Mouse (Mus musculus) heart, embryonic 16.5 days (tissue): ENCODE data around the gene Cobl. TPM values are rescaled to one million over a fixed set of nuclear protein-coding genes. Genes with fewer than 3 reads are reported as not detected.

Experiments
- ATAC-seq: fragments of 200-750 bp; cut with Nextera tagmentation; replicated peaks from 2 replicates; pipeline ENCODE4 v1.8.0; 2017; ENCODE audit warnings: moderate number of reproducible peaks; ENCODE audit not compliant: insufficient read depth, low FRiP score; ENCODE audit errors: extremely low read depth
- H3K27ac ChIP-seq: fragments of 300-500 bp; sonication (generic); 2 replicates; pipeline ENCODE4 v1.5.1; 2014; ENCODE audit warnings: mild to moderate bottlenecking, low read length, control low read depth, moderate library complexity
- H3K27me3 ChIP-seq: fragments of 300-500 bp; sonication (generic); 2 replicates; pipeline ENCODE4 v1.6.1; 2014; ENCODE audit warnings: low read length, mixed read lengths; ENCODE audit not compliant: control insufficient read depth, insufficient read depth
- H3K36me3 ChIP-seq: fragments of 300-500 bp; sonication (generic); 2 replicates; pipeline ENCODE4 v1.6.1; 2014; ENCODE audit not compliant: control insufficient read depth, insufficient read depth
- H3K4me1 ChIP-seq: fragments of 300-500 bp; sonication (generic); 2 replicates; pipeline ENCODE4 v1.6.1; 2014; ENCODE audit warnings: low read length, mixed read lengths; ENCODE audit not compliant: control insufficient read depth, insufficient read depth
- H3K4me2 ChIP-seq: fragments of 300-500 bp; sonication (generic); 2 replicates; pipeline ENCODE4 v1.6.1; 2014; ENCODE audit warnings: low read depth, mild to moderate bottlenecking, control low read depth, low read length
- H3K4me3 ChIP-seq: fragments of 300-500 bp; sonication (generic); 2 replicates; pipeline ENCODE4 v1.5.1; 2014; ENCODE audit warnings: mild to moderate bottlenecking, control low read depth, low read length
- H3K9ac ChIP-seq: fragments of 300-500 bp; sonication (generic); 2 replicates; pipeline ENCODE4 v1.6.1; 2014; ENCODE audit warnings: low read length, control low read depth
- H3K9me3 ChIP-seq: fragments of 300-500 bp; sonication (generic); replicated peaks from 2 replicates; pipeline ENCODE4 v1.6.1; 2016; ENCODE audit warnings: low read length; ENCODE audit not compliant: control insufficient read depth
- WGBS: fragments of 180-500 bp; shearing (Covaris S2); extraction: QIAGEN DNeasy Blood & Tissue Kit; methylation state at CpG from one replicate; pipeline ENCODE4 v1.1.7; 2014; 5-methylcytosine and 5-hydroxymethylcytosine counted together
- polyA plus RNA-seq: library from polyadenylated mRNA; unstranded; fragments of >200 nt; fragmentation: Nextera tagmentation; extraction: Ambion mirVana; gene quantifications from 2 replicates; pipeline ENCODE4 v1.2.1, GENCODE M21; 2015

The Cobl gene
- polyA plus RNA-seq, 1 experiment from 2014 or later: 45.4 TPM

GRCm38 (mm10) chr11:12319318-12319717 is 145.4 kb downstream of the Cobl start:
- H3K4me1 ChIP-seq: peaks cover 32% of the 10 kb centered on the region
- no peak overlapping the region for H3K4me3 ChIP-seq
- H3K9ac ChIP-seq: no peak overlapping the region
- no peaks in the 10 kb centered on the region for H3K36me3 ChIP-seq
- no peak; the same call in 1 of the 2 replicates for ATAC-seq
- H3K9me3 ChIP-seq: no peaks in the 10 kb centered on the region
- H3K27ac ChIP-seq: peak overlapping the region; percentile 50
- H3K27me3 ChIP-seq: no peaks in the 10 kb centered on the region
- no peak overlapping the region for H3K4me2 ChIP-seq
- WGBS: 69% methylated on average over 3 of the region's 3 CpGs

GRCm38 (mm10) chr11:12315670-12316069 is 149.1 kb downstream of the Cobl start:
- peak overlapping the region; percentile 72 for H3K27ac ChIP-seq
- peaks cover 16% of the 10 kb centered on the region for H3K4me1 ChIP-seq
- no peaks in the 10 kb centered on the region for H3K36me3 ChIP-seq
- 35% methylated on average over 3 of the region's 3 CpGs for WGBS
- no peak overlapping the region for H3K9ac ChIP-seq
- H3K4me2 ChIP-seq: no peak overlapping the region
- H3K4me3 ChIP-seq: no peak overlapping the region
- 0 out of 2 replicates have a peak, but pooled peaks have one; percentile 39 for ATAC-seq
- H3K27me3 ChIP-seq: no peaks in the 10 kb centered on the region
- H3K9me3 ChIP-seq: no peaks in the 10 kb centered on the region

GRCm38 (mm10) chr11:12314278-12315043 is 150.3 kb downstream of the Cobl start:
- Histone ChIP-seq H3K4me3 (no peak overlapping the region), H3K4me1 (peaks cover 18% of the 10 kb centered on the region), H3K36me3 (no peaks in the 10 kb centered on the region), H3K4me2 (no peak overlapping the region), H3K27ac (no peak overlapping the region), H3K27me3 (no peaks in the 10 kb centered on the region), H3K9ac (no peak overlapping the region), H3K9me3 (no peaks in the 10 kb centered on the region)
- 74% methylated on average over 6 of the region's 6 CpGs for WGBS
- no peak for ATAC-seq

- 67% methylated on average over 6 of the region's 6 CpGs for WGBS
- no peaks in the 10 kb centered on the region for H3K27me3 ChIP-seq
- H3K36me3 ChIP-seq: no peaks in the 10 kb centered on the region
- H3K4me3 ChIP-seq: no peak overlapping the region
- H3K9ac ChIP-seq: no peak overlapping the region
- H3K4me1 ChIP-seq: peaks cover 20% of the 10 kb centered on the region
- ATAC-seq: no peak
- peak overlapping the region; percentile 42 for H3K27ac ChIP-seq
- H3K4me2 ChIP-seq: no peak overlapping the region
- no peaks in the 10 kb centered on the region for H3K9me3 ChIP-seq
Measured at GRCm38 (mm10) chr11:12311419-12311818, 153.3 kb downstream of the Cobl start.

- Histone ChIP-seq H3K9me3 (no peaks in the 10 kb centered on the region), H3K27ac (peak overlapping the region; percentile 78), H3K27me3 (no peaks in the 10 kb centered on the region), H3K4me2 (peak overlapping the region; percentile 41; the same call in 1 of the 2 replicates), H3K9ac (peak overlapping the region; percentile 33), H3K36me3 (no peaks in the 10 kb centered on the region), H3K4me1 (peaks cover 10% of the 10 kb centered on the region), H3K4me3 (peak overlapping the region; percentile 31)
- no peak; the same call in 1 of the 2 replicates for ATAC-seq
- 36% methylated on average over 3 of the region's 3 CpGs for WGBS
Measured at GRCm38 (mm10) chr11:12309423-12310023, 155.2 kb downstream of the Cobl start.

- H3K9me3 ChIP-seq: no peaks in the 10 kb centered on the region
- WGBS: 76% methylated on average over 3 of the region's 3 CpGs
- no peak for ATAC-seq
- H3K4me3 ChIP-seq: no peak overlapping the region
- no peak overlapping the region for H3K9ac ChIP-seq
- peaks cover 8% of the 10 kb centered on the region for H3K4me1 ChIP-seq
- H3K27me3 ChIP-seq: no peaks in the 10 kb centered on the region
- no peak overlapping the region for H3K27ac ChIP-seq
- H3K36me3 ChIP-seq: no peaks in the 10 kb centered on the region
- no peak overlapping the region for H3K4me2 ChIP-seq
Measured at GRCm38 (mm10) chr11:12304879-12305278, 159.9 kb downstream of the Cobl start.

- H3K27me3 ChIP-seq: no peaks in the 10 kb centered on the region
- ATAC-seq: no peak
- no peak overlapping the region for H3K4me3 ChIP-seq
- H3K4me2 ChIP-seq: no peak overlapping the region
- H3K9me3 ChIP-seq: no peaks in the 10 kb centered on the region
- H3K27ac ChIP-seq: peak overlapping the region; percentile 49
- WGBS: 51% methylated on average over 5 of the region's 5 CpGs
- no peaks in the 10 kb centered on the region for H3K36me3 ChIP-seq
- H3K4me1 ChIP-seq: no peaks in the 10 kb centered on the region
- no peak overlapping the region for H3K9ac ChIP-seq
Measured at GRCm38 (mm10) chr11:12299701-12300446, 164.9 kb downstream of the Cobl start.

- H3K9ac ChIP-seq: no peak overlapping the region
- no peaks in the 10 kb centered on the region for H3K36me3 ChIP-seq
- H3K4me1 ChIP-seq: peaks cover 9% of the 10 kb centered on the region
- no peaks in the 10 kb centered on the region for H3K27me3 ChIP-seq
- 26% methylated on average over 3 of the region's 3 CpGs for WGBS
- H3K4me3 ChIP-seq: no peak overlapping the region
- no peak for ATAC-seq
- H3K9me3 ChIP-seq: no peaks in the 10 kb centered on the region
- no peak overlapping the region for H3K4me2 ChIP-seq
- no peak overlapping the region for H3K27ac ChIP-seq
Measured at GRCm38 (mm10) chr11:12291654-12291935, 173.2 kb downstream of the Cobl start.
